ENCODE assay signal across 10 mouse cellular contexts in the genomic region with DNA sequence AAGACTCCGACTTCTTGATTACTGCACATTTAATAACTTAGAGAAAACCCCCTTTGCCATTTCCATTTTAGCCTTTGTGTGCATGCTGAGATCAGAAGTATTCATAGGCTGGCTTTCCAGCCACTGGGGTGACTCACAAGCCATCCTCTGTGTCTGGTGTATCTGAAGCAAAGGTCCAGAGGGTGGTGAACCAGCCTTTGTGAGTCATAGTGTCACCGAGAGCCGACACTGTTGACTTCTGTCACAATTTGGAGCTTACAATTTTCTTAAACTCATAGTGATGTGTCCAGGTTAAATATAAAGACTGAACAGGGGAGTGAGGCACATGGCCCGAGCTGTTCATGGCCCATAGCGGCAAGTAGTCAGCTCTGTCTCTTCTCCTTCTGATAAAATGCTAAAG.
A peak's percentile ranks its signal among the peaks of the same experiment; 100 is the strongest.
DNase-seq lines count a peak whose midpoint lies in the region; ATAC-seq and TF ChIP-seq lines count a peak whose summit lies in the region.
"Had no signal": no experiment of that assay in that cellular context is flagged by ENCODE, and none has a peak within 500 bp of the region (broad histone marks: within the 10 kb centered on the region; RNA-seq: fewer than 3 reads in every experiment).

No protein-coding gene starts in this region.

- H3K4me3 ChIP-seq in kidney, embryonic 15.5 days (replicated peaks) = peak overlapping the region; percentile 15
- peak overlapping the region; percentile 9 for H3K4me3 ChIP-seq in embryonic fibroblast, embryonic 13.5 days (ENCODE audit: insufficient read depth, low read length)
- H3K4me3 ChIP-seq in limb, embryonic 15.5 days = peak overlapping the region; percentile 81
- H3K4me3 ChIP-seq: hindbrain, embryonic 12.5 days had no signal

- WGBS in kidney, embryonic 15.5 days = 60% methylated on average over 5 of the region's 5 CpGs
- 37% methylated on average over 5 of the region's 5 CpGs for WGBS in limb, embryonic 15.5 days

- peak overlapping the region; percentile 45 for H3K4me2 ChIP-seq in kidney, embryonic 15.5 days
- H3K4me2 ChIP-seq in limb, embryonic 15.5 days = peak overlapping the region; percentile 41

- no peak for TF ChIP-seq CTCF in embryonic fibroblast, embryonic 13.5 days (IDR thresholded peaks at IDR 0.05; ENCODE audit: borderline replicate concordance, insufficient read depth, low read length)

- no peak for DNase-seq in kidney, adult 8-10 months
- DNase-seq in MN1 (ENCODE audit: low spot score) = peak; percentile 73
- DNase-seq in layer of hippocampus, adult 9-11 months = no peak
- DNase-seq in spleen, postnatal 4 days (ENCODE audit: low spot score in 2 of 2) = no peak
- no peak for DNase-seq in left cerebral cortex, adult 8-10 months (ENCODE audit: low spot score in 2 of 2)
- DNase-seq: embryo, embryonic 11 days had no signal

- no peak for ATAC-seq in kidney, embryonic 15.5 days (replicated peaks; ENCODE audit: low FRiP score)
- no peak for ATAC-seq in limb, embryonic 15.5 days (ENCODE audit: insufficient number of reproducible peaks, low FRiP score, low TSS enrichment, low read depth)

- H3K36me3 ChIP-seq in kidney, embryonic 15.5 days = peaks cover 17% of the 10 kb centered on the region
- H3K36me3 ChIP-seq in limb, embryonic 15.5 days = peaks cover 3% of the 10 kb centered on the region

- H3K27me3 ChIP-seq in kidney, embryonic 15.5 days = no peaks in the 10 kb centered on the region
- H3K27me3 ChIP-seq in limb, embryonic 15.5 days = no peaks in the 10 kb centered on the region

- H3K9ac ChIP-seq in kidney, embryonic 15.5 days = peak overlapping the region; percentile 11; the same call in 1 of the 2 replicates
- peak overlapping the region; percentile 29 for H3K9ac ChIP-seq in limb, embryonic 15.5 days
- H3K9ac ChIP-seq: hindbrain, embryonic 12.5 days had no signal

- TF ChIP-seq POLR2A in embryonic fibroblast, embryonic 13.5 days (IDR thresholded peaks at IDR 0.05; ENCODE audit: low read depth, low read length) = no peak

- H3K27ac ChIP-seq in kidney, embryonic 15.5 days = peak overlapping the region; percentile 37
- peak overlapping the region; percentile 79 for H3K27ac ChIP-seq in embryonic fibroblast, embryonic 13.5 days (ENCODE audit: insufficient read depth, low read length)
- H3K27ac ChIP-seq in limb, embryonic 15.5 days = peak overlapping the region; percentile 89
- H3K27ac ChIP-seq: hindbrain, embryonic 12.5 days had no signal

- peaks cover 84% of the 10 kb centered on the region for H3K4me1 ChIP-seq in kidney, embryonic 15.5 days
- H3K4me1 ChIP-seq in embryonic fibroblast, embryonic 13.5 days (ENCODE audit: control insufficient read depth, insufficient read depth, low read length) = peaks cover 6% of the 10 kb centered on the region
- peaks cover 55% of the 10 kb centered on the region for H3K4me1 ChIP-seq in limb, embryonic 15.5 days

- H3K9me3 ChIP-seq in kidney, embryonic 15.5 days (replicated peaks) = no peaks in the 10 kb centered on the region
- no peaks in the 10 kb centered on the region for H3K9me3 ChIP-seq in limb, embryonic 15.5 days
- H3K9me3 ChIP-seq: hindbrain, embryonic 12.5 days had no signal

Comparison
In these comparisons a context has a peak if more than half of its experiments do, and no peak if none do; other contexts are left out.
1. H3K27ac ChIP-seq: peak in every context shown above with its lines; median percentile 89 in limb, embryonic 15.5 days; 79 in embryonic fibroblast, embryonic 13.5 days; 37 in kidney, embryonic 15.5 days.
2. H3K4me3 ChIP-seq: peak in every context shown above with its lines; median percentile 81 in limb, embryonic 15.5 days; 15 in kidney, embryonic 15.5 days; 9 in embryonic fibroblast, embryonic 13.5 days.